Mouse (Mus musculus) NIH3T3 (cell line): ENCODE results near the gene Il2ra.
"Not testable (repeated sequence)": the region's sequence is repeated elsewhere in the genome, so short reads cannot be mapped to it uniquely, and the experiment has no call there.

Source experiments
- DNase-seq: peaks from one replicate; pipeline ENCODE4 v3.0.0-alpha.2; 2012; ENCODE audit warnings: low read depth

The Il2ra gene

GRCm38 (mm10) chr2:11642451-11642941 lies at the start of gene Il2ra:
TSS of gene Il2ra (plus strand) at chr2:11642807.
- no peak for DNase-seq

- DNase-seq: no peak
Observed at GRCm38 (mm10) chr2:11596690-11597089, 45.9 kb upstream of the Il2ra start.

GRCm38 (mm10) chr2:11597906-11598305 lies 44.7 kb upstream of the Il2ra start:
- DNase-seq: no peak

- DNase-seq: no peak
Observed at GRCm38 (mm10) chr2:11601795-11602194, 40.8 kb upstream of the Il2ra start.

GRCm38 (mm10) chr2:11602506-11603489 lies 39.8 kb upstream of the Il2ra start:
- DNase-seq: peak; percentile 97

GRCm38 (mm10) chr2:11604053-11604452 lies 38.6 kb upstream of the Il2ra start, which contains the start of gene Rbm17:
TSS of gene Rbm17 (minus strand) at chr2:11604153.
- no peak for DNase-seq

- no peak for DNase-seq
Observed at GRCm38 (mm10) chr2:11604911-11605310, 37.7 kb upstream of the Il2ra start.

- DNase-seq: not testable (repeated sequence)
Observed at GRCm38 (mm10) chr2:11606718-11607117, 35.9 kb upstream of the Il2ra start.

- not testable (repeated sequence) for DNase-seq
Observed at GRCm38 (mm10) chr2:11612939-11613338, 29.7 kb upstream of the Il2ra start.

GRCm38 (mm10) chr2:11616846-11617245 lies 25.8 kb upstream of the Il2ra start:
- DNase-seq: no peak

GRCm38 (mm10) chr2:11619598-11619997 lies 23.0 kb upstream of the Il2ra start:
- DNase-seq: no peak

- DNase-seq: no peak
Observed at GRCm38 (mm10) chr2:11623173-11623572, 19.4 kb upstream of the Il2ra start.

GRCm38 (mm10) chr2:11623726-11624125 lies 18.9 kb upstream of the Il2ra start:
- DNase-seq: no peak

- no peak for DNase-seq
Observed at GRCm38 (mm10) chr2:11625890-11626289, 16.7 kb upstream of the Il2ra start, which contains the start of gene Gm17490. TSS of gene Gm17490 (minus strand) at chr2:11626264.

- no peak for DNase-seq
Observed at GRCm38 (mm10) chr2:11635035-11635434, 7.6 kb upstream of the Il2ra start.

- no peak for DNase-seq
Observed at GRCm38 (mm10) chr2:11635471-11636137, 7.0 kb upstream of the Il2ra start.

- DNase-seq: no peak
Observed at GRCm38 (mm10) chr2:11636138-11636480, 6.5 kb upstream of the Il2ra start.

- DNase-seq: no peak
Observed at GRCm38 (mm10) chr2:11637115-11637514, 5.5 kb upstream of the Il2ra start.

- no peak for DNase-seq
Observed at GRCm38 (mm10) chr2:11644057-11644456, 1.4 kb downstream of the Il2ra start.

GRCm38 (mm10) chr2:11645297-11645696 lies 2.7 kb downstream of the Il2ra start:
- no peak for DNase-seq

GRCm38 (mm10) chr2:11651476-11651875 lies 8.9 kb downstream of the Il2ra start:
- no peak for DNase-seq

- no peak for DNase-seq
Observed at GRCm38 (mm10) chr2:11652196-11652595, 9.6 kb downstream of the Il2ra start.

GRCm38 (mm10) chr2:11652780-11653179 lies 10.2 kb downstream of the Il2ra start:
- no peak for DNase-seq
